Mouse (Mus musculus) embryonic stem cell, embryonic (primary cell): Measurements from ENCODE around the gene Olfr816.
"Not testable (repeated sequence)": the region's sequence is repeated elsewhere in the genome, so short reads cannot be mapped to it uniquely, and the experiment has no call there.

Source experiments
- CTCF ChIA-PET, 4 experiments: fragments of 300-600 bp in 2 of 4; fragments of 350-600 bp in 2 of 4; sonication (Branson Sonifier 250); formaldehyde crosslinking; loops; one replicate each; lab custom pipeline; 2022; ENCODE audit warnings: inconsistent platforms in 2 of 4; lab: Charles Lee
- POLR2A ChIA-PET, 4 experiments: fragments of 300-600 bp in 2 of 4; fragments of 350-600 bp in 2 of 4; sonication (Branson Sonifier 250); formaldehyde crosslinking; loops; one replicate each; lab custom pipeline; 2022; ENCODE audit warnings: antibody characterized with exemption in 4 of 4, inconsistent platforms in 1 of 4; lab: Charles Lee

Gene Olfr816

DNA sequence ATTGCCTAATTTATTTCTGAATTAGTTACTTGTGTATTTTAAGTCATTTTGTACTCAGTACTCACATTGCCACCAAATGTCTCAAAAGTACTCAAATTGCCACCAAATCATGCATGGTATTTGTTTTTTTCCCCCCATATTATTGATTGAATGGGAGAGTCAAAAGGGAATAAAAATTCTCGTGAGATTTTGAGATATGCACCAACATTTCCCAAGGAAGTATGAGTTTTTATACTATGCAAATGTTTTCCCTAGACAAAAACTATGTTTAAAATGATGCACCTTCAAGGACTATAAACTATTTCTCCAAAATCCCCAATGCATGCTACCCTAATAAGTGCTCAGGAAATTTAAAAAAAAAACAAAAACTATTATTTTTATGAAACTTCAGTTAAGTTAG is at the start of gene Olfr816:
Gene Olfr816, minus strand, starts transcription at position 101 of the 400 bp plus-strand sequence.
- ChIA-PET POLR2A (no interaction called here), CTCF (no interaction called here)

DNA sequence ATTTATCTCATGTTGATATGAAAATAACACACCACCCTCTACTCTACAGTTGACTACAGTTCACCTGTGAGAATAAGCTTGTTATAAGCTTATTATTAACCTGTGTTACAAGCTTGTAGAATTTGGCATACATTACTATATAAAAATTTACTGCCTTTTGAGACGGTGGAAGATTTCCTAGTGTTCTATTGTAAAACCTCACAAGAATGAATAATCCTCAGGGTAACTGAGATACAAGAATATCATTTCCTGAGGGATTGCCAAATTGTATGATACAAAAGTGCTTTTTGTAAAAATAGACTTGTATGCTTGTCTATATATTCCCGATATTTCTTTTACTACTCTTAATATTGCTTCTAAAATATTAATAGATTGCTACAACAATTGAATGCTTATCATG is 33.6 kb upstream of the Olfr816 start, which contains the start of gene Olfr818:
Gene Olfr818, minus strand, starts transcription at position 101 of the 400 bp plus-strand sequence.
- POLR2A ChIA-PET, result no interaction called here
- CTCF ChIA-PET, result no interaction called here

DNA sequence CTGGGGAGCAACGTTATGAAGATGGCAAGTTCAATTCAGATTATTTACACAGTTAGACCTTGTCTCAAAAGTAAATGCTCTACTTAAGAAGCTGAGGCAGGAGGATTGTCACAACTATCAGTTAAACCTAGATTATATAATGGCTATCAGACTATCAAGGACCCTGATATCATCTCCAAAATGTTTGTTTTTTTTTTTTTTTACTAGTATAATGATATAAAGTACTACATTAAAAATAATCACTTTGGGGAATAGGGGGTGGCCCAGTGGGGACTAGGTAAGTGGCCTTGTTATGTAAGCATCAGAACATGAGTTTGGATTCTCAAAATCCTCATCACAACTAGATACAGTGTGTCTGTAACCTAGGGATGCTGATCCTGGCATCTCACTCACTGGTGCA is 9.6 kb downstream of the Olfr816 start, which contains the start of gene Olfr815:
Gene Olfr815, minus strand, starts transcription at position 101 of the 400 bp plus-strand sequence.
- POLR2A ChIA-PET, CTCF ChIA-PET: not testable (repeated sequence)

DNA sequence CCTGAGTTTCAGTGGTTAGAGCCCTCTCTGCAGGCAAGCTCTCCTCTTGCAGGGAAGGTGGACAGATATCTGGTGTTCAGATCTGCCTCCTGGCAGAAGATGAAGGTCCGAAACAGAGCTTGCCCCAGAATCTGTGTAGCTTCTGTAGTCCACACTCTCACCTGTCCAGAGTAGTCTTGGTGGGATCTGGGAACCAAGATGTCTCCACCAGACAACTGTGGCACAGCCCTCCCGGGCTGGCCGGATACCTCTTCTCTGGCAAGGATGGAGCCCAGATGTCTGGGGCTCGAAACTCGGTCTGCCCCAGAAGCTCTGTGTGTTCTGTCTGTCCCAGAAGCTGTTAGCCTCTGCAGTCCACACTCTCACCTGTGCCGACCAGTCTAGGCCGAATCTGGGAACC is 29.5 kb downstream of the Olfr816 start:
- ChIA-PET POLR2A (no interaction called here), CTCF (no interaction called here)

DNA sequence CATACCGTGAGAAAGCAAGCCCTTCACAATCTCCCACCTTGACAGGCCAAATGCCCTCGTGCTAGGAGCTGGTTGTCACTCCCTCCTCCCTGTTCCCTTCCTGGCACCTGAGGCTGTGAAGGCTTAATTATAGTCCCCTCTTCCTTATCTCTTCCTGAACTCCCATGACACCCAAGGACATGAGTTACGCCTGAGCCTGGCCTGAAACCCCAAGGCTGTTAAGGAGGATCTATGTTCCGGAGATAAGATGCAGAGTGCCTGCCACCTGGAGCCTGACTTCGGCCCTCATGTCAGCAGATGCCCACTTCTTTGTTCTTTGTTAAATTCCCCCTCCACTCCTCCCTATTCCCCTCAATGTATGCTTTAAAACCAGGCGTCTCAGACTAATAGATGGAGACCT is 29.9 kb downstream of the Olfr816 start:
- CTCF ChIA-PET, result not testable (repeated sequence)

DNA sequence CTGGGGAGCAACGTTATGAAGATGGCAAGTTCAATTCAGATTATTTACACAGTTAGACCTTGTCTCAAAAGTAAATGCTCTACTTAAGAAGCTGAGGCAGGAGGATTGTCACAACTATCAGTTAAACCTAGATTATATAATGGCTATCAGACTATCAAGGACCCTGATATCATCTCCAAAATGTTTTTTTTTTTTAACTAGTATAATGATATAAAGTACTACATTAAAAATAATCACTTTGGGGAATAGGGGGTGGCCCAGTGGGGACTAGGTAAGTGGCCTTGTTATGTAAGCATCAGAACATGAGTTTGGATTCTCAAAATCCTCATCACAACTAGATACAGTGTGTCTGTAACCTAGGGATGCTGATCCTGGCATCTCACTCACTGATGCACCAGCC is 35.6 kb downstream of the Olfr816 start, which contains the start of gene Olfr814:
Gene Olfr814, minus strand, starts transcription at position 101 of the 400 bp plus-strand sequence.
- CTCF ChIA-PET, POLR2A ChIA-PET: not testable (repeated sequence)

More for the DNA sequence above, 29.9 kb downstream of the Olfr816 start:
- POLR2A ChIA-PET, result not testable (repeated sequence)
